Mouse (Mus musculus): ENCODE measurements around the gene B3gnt8. TPM values are rescaled to one million over a fixed set of nuclear protein-coding genes. Genes with fewer than 3 reads are reported as not detected.

The B3gnt8 gene
- polyA plus RNA-seq, 1 experiment from 2014 or later, result 2.5 TPM

DNA sequence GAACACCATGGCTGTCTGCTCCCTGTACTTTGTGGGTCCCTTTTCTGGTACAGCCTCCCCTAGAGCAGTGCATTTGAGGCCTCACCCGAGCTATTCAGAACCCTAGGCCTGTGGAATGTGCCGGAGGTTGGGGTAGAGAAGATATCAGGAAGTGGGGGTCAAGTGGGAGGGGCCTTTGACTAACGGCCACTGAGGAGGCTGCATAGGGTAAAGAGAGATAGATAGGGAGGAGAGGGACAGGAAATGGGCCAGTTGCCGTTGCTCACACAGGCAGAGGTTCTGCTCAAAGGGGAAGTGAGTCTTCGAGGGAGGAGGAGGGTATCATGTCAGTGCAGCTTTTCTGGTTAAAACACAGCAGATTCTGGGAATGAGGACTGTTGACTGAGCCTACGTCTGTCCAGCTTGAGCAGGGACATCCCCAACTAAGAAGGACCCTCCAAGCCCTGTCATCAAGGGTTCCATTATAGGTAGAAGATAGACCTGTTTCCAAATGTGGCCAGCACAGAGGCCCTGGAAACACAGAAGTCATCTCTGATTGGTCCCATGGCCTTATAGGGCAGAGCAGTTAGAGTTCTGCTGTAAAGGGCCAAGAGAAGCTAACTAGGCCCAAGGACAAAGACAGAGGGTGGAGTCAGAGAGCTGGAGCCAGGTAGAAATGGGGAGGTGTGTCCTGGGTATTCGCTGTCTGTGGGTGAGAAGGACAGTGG is 57.2 kb downstream of the B3gnt8 start:
- peaks cover 28% of the 10 kb centered on the region for H3K4me1 ChIP-seq (ENCODE audit: control insufficient read depth, insufficient read depth, low read length)
- no peak overlapping the region for H3K4me3 ChIP-seq (ENCODE audit: low read depth, low read length)
- H3K27ac ChIP-seq (ENCODE audit: low read depth, low read length), result peak overlapping the region; percentile 35; the same call in 1 of the 2 replicates
- peak overlapping the region; percentile 17 for H3K4me2 ChIP-seq
- WGBS (ENCODE audit: insufficient replicate concordance), result 49% methylated on average over 7 of the region's 7 CpGs
- no peaks in the 10 kb centered on the region for H3K9me3 ChIP-seq (replicated peaks; ENCODE audit: control insufficient read depth, low read length)
- peaks cover 3% of the 10 kb centered on the region; the same call in 1 of the 2 replicates for H3K36me3 ChIP-seq (ENCODE audit: control insufficient read depth, insufficient read depth, low read length)
- no peak overlapping the region for H3K9ac ChIP-seq (ENCODE audit: low read depth, low read length)
- H3K27me3 ChIP-seq (ENCODE audit: control insufficient read depth, insufficient read depth, low read length), result peaks cover 8% of the 10 kb centered on the region; the same call in 1 of the 2 replicates
- ATAC-seq (replicated peaks; ENCODE audit: insufficient number of reproducible peaks, low FRiP score, low TSS enrichment), result no peak

DNA sequence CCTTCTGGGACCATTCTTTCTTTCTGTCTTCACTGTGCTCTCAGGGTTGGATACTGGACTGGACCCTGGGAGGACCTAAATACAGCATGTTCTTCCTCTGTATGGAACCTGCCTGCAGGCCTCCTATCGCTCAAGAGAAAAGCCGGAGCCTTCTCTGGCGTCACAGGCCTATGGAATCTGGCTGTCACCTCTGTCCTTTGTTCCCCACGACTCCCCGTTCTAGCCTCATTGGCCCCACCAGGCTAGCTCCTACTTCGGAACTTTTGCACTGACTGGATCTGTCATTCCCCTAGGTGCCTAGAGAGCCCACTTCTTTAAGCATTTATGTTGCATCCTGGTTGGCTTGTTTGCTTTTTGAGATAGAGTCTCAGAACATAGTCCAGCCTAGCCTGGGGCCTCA is 58.2 kb downstream of the B3gnt8 start:
- peaks cover 3% of the 10 kb centered on the region; the same call in 1 of the 2 replicates for H3K36me3 ChIP-seq (ENCODE audit: control insufficient read depth, insufficient read depth, low read length)
- H3K4me1 ChIP-seq (ENCODE audit: control insufficient read depth, insufficient read depth, low read length), result peaks cover 30% of the 10 kb centered on the region
- no peaks in the 10 kb centered on the region for H3K9me3 ChIP-seq (replicated peaks; ENCODE audit: control insufficient read depth, low read length)
- WGBS (ENCODE audit: insufficient replicate concordance), result 81% methylated on average over 6 of the region's 6 CpGs
- no peak overlapping the region for H3K9ac ChIP-seq (ENCODE audit: low read depth, low read length)
- no peak overlapping the region for H3K4me2 ChIP-seq
- H3K27ac ChIP-seq (ENCODE audit: low read depth, low read length), result no peak overlapping the region
- ATAC-seq (replicated peaks; ENCODE audit: insufficient number of reproducible peaks, low FRiP score, low TSS enrichment), result no peak
- H3K4me3 ChIP-seq (ENCODE audit: low read depth, low read length), result no peak overlapping the region
- H3K27me3 ChIP-seq (ENCODE audit: control insufficient read depth, insufficient read depth, low read length), result peaks cover 8% of the 10 kb centered on the region; the same call in 1 of the 2 replicates

Other genes with a start within 250 kb of the B3gnt8 start
- gene Lipe, start 227.9 kb upstream of the B3gnt8 start, polyA plus RNA-seq (2014; fragmentation: Nextera tagmentation; extraction: Ambion mirVana), result 1.6 and 2.1 TPM in 2 replicates
- not detected in 2 replicates for gene Cxcl17, start 213.8 kb upstream of the B3gnt8 start, polyA plus RNA-seq (2014; fragmentation: Nextera tagmentation; extraction: Ambion mirVana)
- 1.9 and 2.3 TPM in 2 replicates for gene Ceacam1, start 149.1 kb upstream of the B3gnt8 start, polyA plus RNA-seq (2014; fragmentation: Nextera tagmentation; extraction: Ambion mirVana)
- not detected in 2 replicates for gene Ceacam2, start 86.8 kb upstream of the B3gnt8 start, polyA plus RNA-seq (2014; fragmentation: Nextera tagmentation; extraction: Ambion mirVana)
- not detected in 2 replicates for gene Erich4, start 10.8 kb upstream of the B3gnt8 start, polyA plus RNA-seq (2014; fragmentation: Nextera tagmentation; extraction: Ambion mirVana)
- gene Dmac2, start 7.2 kb upstream of the B3gnt8 start, polyA plus RNA-seq (2014; fragmentation: Nextera tagmentation; extraction: Ambion mirVana), result 52.3 and 60.3 TPM in 2 replicates
- 41.4 and 45.7 TPM in 2 replicates for gene Bckdha, start 32.3 kb downstream of the B3gnt8 start, polyA plus RNA-seq (2014; fragmentation: Nextera tagmentation; extraction: Ambion mirVana)
- gene Exosc5, start 32.5 kb downstream of the B3gnt8 start, polyA plus RNA-seq (2014; fragmentation: Nextera tagmentation; extraction: Ambion mirVana), result 40.4 and 44.8 TPM in 2 replicates
- 1.2 and 2.0 TPM in 2 replicates for gene Tmem91, start 48.5 kb downstream of the B3gnt8 start, polyA plus RNA-seq (2014; fragmentation: Nextera tagmentation; extraction: Ambion mirVana)
- 28.0 and 29.5 TPM in 2 replicates for gene B9d2, start 54.1 kb downstream of the B3gnt8 start, polyA plus RNA-seq (2014; fragmentation: Nextera tagmentation; extraction: Ambion mirVana)
- gene Tgfb1, start 60.3 kb downstream of the B3gnt8 start, polyA plus RNA-seq (2014; fragmentation: Nextera tagmentation; extraction: Ambion mirVana), result 3.5 and 3.6 TPM in 2 replicates
- gene Ccdc97, start 92.4 kb downstream of the B3gnt8 start, polyA plus RNA-seq (2014; fragmentation: Nextera tagmentation; extraction: Ambion mirVana), result 25.5 and 25.6 TPM in 2 replicates
- gene Hnrnpul1, start 128.1 kb downstream of the B3gnt8 start, polyA plus RNA-seq (2014; fragmentation: Nextera tagmentation; extraction: Ambion mirVana), result 47.7 and 53.3 TPM in 2 replicates
- gene Axl, start 162.1 kb downstream of the B3gnt8 start, polyA plus RNA-seq (2014; fragmentation: Nextera tagmentation; extraction: Ambion mirVana), result 53.6 and 54.5 TPM in 2 replicates
- gene Cyp2s1, start 190.3 kb downstream of the B3gnt8 start, polyA plus RNA-seq (2014; fragmentation: Nextera tagmentation; extraction: Ambion mirVana), result 4.0 and 5.5 TPM in 2 replicates

All from heart, embryonic 11.5 days (tissue).